In genomic region chr11:90109681-90110111, GRCm38 (mm10) we compare ENCODE assay signal across 18 mouse cellular contexts.
DNase-seq lines count a peak whose midpoint lies in the region; ATAC-seq lines count a peak whose summit lies in the region.
"Had no signal": no experiment of that assay in that cellular context is flagged by ENCODE, and none has a peak within 500 bp of the region (broad histone marks: within the 10 kb centered on the region; RNA-seq: fewer than 3 reads in every experiment).

No protein-coding gene starts in this region.

- H3K27ac ChIP-seq in hindbrain, embryonic 12.5 days, result 0 out of 2 replicates have a peak overlapping the region, but pooled peaks have one; percentile 25
- no peak overlapping the region; the same call in 1 of the 2 replicates for H3K27ac ChIP-seq in neural tube, embryonic 13.5 days (replicated peaks)
- H3K27ac ChIP-seq: heart, embryonic 15.5 days had no signal

- DNase-seq in Muller cell, postnatal 12 days (ENCODE audit: inconsistent ontology term), result peak; percentile 74
- DNase-seq in embryo, embryonic 10.5 days (ENCODE audit: low spot score), result peak; percentile 72
- no peak for DNase-seq in adrenal gland, adult 18-20 months (ENCODE audit: low spot score in 2 of 2)
- no peak for DNase-seq in c-Kit-positive CD71-positive TER-119-positive erythroid progenitor cells, embryonic 14.5 days (ENCODE audit: low spot score)
- no peak for DNase-seq in urinary bladder, adult 2 months (ENCODE audit: low spot score)
- DNase-seq: adrenal gland, postnatal 36 days; cerebellum, adult 11-12 months; gastrocnemius, postnatal 25 days; kidney, postnatal 25 days; liver; lung, embryonic 14.5 days; thymus, postnatal 14 days had no signal

- H3K4me3 ChIP-seq in hindbrain, embryonic 12.5 days, result no peak overlapping the region
- no peak overlapping the region for H3K4me3 ChIP-seq in neural tube, embryonic 13.5 days
- H3K4me3 ChIP-seq: heart, embryonic 15.5 days; megakaryocyte, embryonic 14.5 days had no signal

- no peak overlapping the region for H3K9ac ChIP-seq in hindbrain, embryonic 12.5 days
- no peak overlapping the region for H3K9ac ChIP-seq in neural tube, embryonic 13.5 days
- H3K9ac ChIP-seq: heart, embryonic 15.5 days; lung, embryonic 14.5 days had no signal

- H3K4me1 ChIP-seq in hindbrain, embryonic 12.5 days, result peaks cover 11% of the 10 kb centered on the region
- H3K4me1 ChIP-seq in neural tube, embryonic 13.5 days (replicated peaks), result peaks cover 20% of the 10 kb centered on the region; the same call in 1 of the 2 replicates
- H3K4me1 ChIP-seq: megakaryocyte, embryonic 14.5 days had no signal

- no peaks in the 10 kb centered on the region for H3K27me3 ChIP-seq in hindbrain, embryonic 12.5 days
- no peaks in the 10 kb centered on the region for H3K27me3 ChIP-seq in neural tube, embryonic 13.5 days
- H3K27me3 ChIP-seq: heart, embryonic 15.5 days had no signal

- H3K9me3 ChIP-seq in hindbrain, embryonic 12.5 days (replicated peaks), result no peaks in the 10 kb centered on the region
- H3K9me3 ChIP-seq in neural tube, embryonic 13.5 days, result no peaks in the 10 kb centered on the region
- H3K9me3 ChIP-seq: heart, embryonic 15.5 days; megakaryocyte, embryonic 14.5 days had no signal

- peak; percentile 76 for ATAC-seq in hindbrain, embryonic 12.5 days (ENCODE audit: low FRiP score)
- ATAC-seq in neural tube, embryonic 13.5 days (ENCODE audit: low read depth), result peak; percentile 76
- ATAC-seq: CD4-positive, CD25-positive, alpha-beta regulatory T cell, adult 4 months; inflammation-experienced regulatory T-cells, adult 6 months had no signal

- 11% methylated on average over 2 of the region's 2 CpGs for WGBS in hindbrain, embryonic 12.5 days
- WGBS in neural tube, embryonic 13.5 days, result 12% methylated on average over 2 of the region's 2 CpGs

- H3K4me2 ChIP-seq in hindbrain, embryonic 12.5 days (replicated peaks), result no peak overlapping the region
- no peak overlapping the region for H3K4me2 ChIP-seq in neural tube, embryonic 13.5 days
- H3K4me2 ChIP-seq: heart, embryonic 15.5 days; lung, embryonic 14.5 days had no signal

- no peaks in the 10 kb centered on the region for H3K36me3 ChIP-seq in hindbrain, embryonic 12.5 days
- no peaks in the 10 kb centered on the region for H3K36me3 ChIP-seq in neural tube, embryonic 13.5 days
- H3K36me3 ChIP-seq: heart, embryonic 15.5 days had no signal

Comparison
In these comparisons a context has a peak if more than half of its experiments do, and no peak if none do; other contexts are left out.
1. DNase-seq: peak in Muller cell, postnatal 12 days (single experiment) and embryo, embryonic 10.5 days (single experiment); none in adrenal gland, adult 18-20 months (0 of 2), c-Kit-positive CD71-positive TER-119-positive erythroid progenitor cells, embryonic 14.5 days (single experiment) and urinary bladder, adult 2 months (single experiment).